Mouse (Mus musculus) heart, postnatal 0 days (tissue): ENCODE results near the gene Prim2. TPM values are rescaled to one million over a fixed set of nuclear protein-coding genes. Genes with fewer than 3 reads are reported as not detected.

Experiments
- ATAC-seq: fragments of 200-750 bp; cut with Nextera tagmentation; 2 replicates; pipeline ENCODE4 v1.8.0; 2017; ENCODE audit warnings: low read depth, moderate number of reproducible peaks, moderate library complexity; ENCODE audit not compliant: insufficient read depth
- DNase-seq: peaks from one replicate; pipeline ENCODE4 v3.0.0-alpha.2; 2016; ENCODE audit warnings: low spot score
- H3K27ac ChIP-seq: fragments of 300-500 bp; sonication (generic); 2 replicates; pipeline ENCODE4 v1.5.1; 2014; ENCODE audit warnings: low read depth, mild to moderate bottlenecking
- H3K27me3 ChIP-seq: fragments of 300-500 bp; sonication (generic); 2 replicates; pipeline ENCODE4 v1.6.1; 2014; ENCODE audit warnings: low read length, mixed read lengths; ENCODE audit not compliant: control insufficient read depth, insufficient read depth
- H3K36me3 ChIP-seq: fragments of 300-500 bp; sonication (generic); replicated peaks from 2 replicates; pipeline ENCODE4 v1.6.1; 2014; ENCODE audit warnings: low read length, mixed read lengths; ENCODE audit not compliant: control insufficient read depth, insufficient read depth
- H3K4me1 ChIP-seq: fragments of 300-500 bp; sonication (generic); 2 replicates; pipeline ENCODE4 v1.6.1; 2014; ENCODE audit warnings: antibody characterized with exemption; ENCODE audit not compliant: control insufficient read depth, insufficient read depth
- H3K4me2 ChIP-seq: fragments of 300-500 bp; sonication (generic); 2 replicates; pipeline ENCODE4 v1.6.1; 2014; ENCODE audit warnings: low read depth, mild to moderate bottlenecking, low read length, moderate library complexity
- H3K4me3 ChIP-seq: fragments of 300-500 bp; sonication (generic); 2 replicates; pipeline ENCODE4 v1.5.1; 2014; ENCODE audit warnings: low read depth, low read length
- H3K9ac ChIP-seq: fragments of 300-500 bp; sonication (generic); replicated peaks from 2 replicates; pipeline ENCODE4 v1.6.1; 2014; ENCODE audit warnings: low read depth, low read length, mixed read lengths
- H3K9me3 ChIP-seq: fragments of 300-500 bp; sonication (generic); replicated peaks from 2 replicates; pipeline ENCODE4 v1.6.1; 2016; ENCODE audit warnings: low read length; ENCODE audit not compliant: control insufficient read depth
- CTCF ChIP-seq: IDR thresholded peaks from 2 replicates; pipeline ENCODE4 v1.5.1; 2016; ENCODE audit warnings: antibody characterized with exemption, control low read depth, low read depth
- EP300 ChIP-seq: IDR thresholded peaks from 2 replicates; pipeline ENCODE4 v1.6.1; 2016; ENCODE audit warnings: antibody characterized with exemption, low read depth
- WGBS: fragments of 180-500 bp; shearing (Covaris S2); extraction: QIAGEN DNeasy Blood & Tissue Kit; methylation state at CpG from one replicate; pipeline ENCODE4 v1.1.7; 2014; 5-methylcytosine and 5-hydroxymethylcytosine counted together
- polyA plus RNA-seq: library from polyadenylated mRNA; unstranded; fragments of >200 nt; fragmentation: Nextera tagmentation; extraction: Ambion mirVana; gene quantifications from 2 replicates; pipeline ENCODE4 v1.2.1, GENCODE M21; 2015
- total RNA-seq: library from RNA; depleted of rRNA; stranded (reverse); fragments of >200 nt; gene quantifications from 2 replicates; pipeline ENCODE4 v1.2.3, GENCODE M21; 2014; ENCODE audit warnings: low replicate concordance; rRNA removed

Gene Prim2
- total and polyA plus RNA-seq, 2 experiments from 2014 or later: 4.9 to 13.9 TPM

- H3K27ac ChIP-seq: no peak overlapping the region
- WGBS: 88% methylated on average over 6 of the region's 6 CpGs
- H3K4me2 ChIP-seq: no peak overlapping the region
- H3K4me1 ChIP-seq: no peaks in the 10 kb centered on the region
- H3K9me3 ChIP-seq: no peaks in the 10 kb centered on the region
- H3K27me3 ChIP-seq: no peaks in the 10 kb centered on the region
- no peak overlapping the region for H3K9ac ChIP-seq
- DNase-seq (no peak), ATAC-seq (no peak)
- H3K36me3 ChIP-seq: no peaks in the 10 kb centered on the region
- H3K4me3 ChIP-seq: no peak overlapping the region
- no peak for TF ChIP-seq EP300
- TF ChIP-seq CTCF: no peak
These were observed 215.3 kb downstream of the Prim2 start for GRCm38 (mm10) chr1:33454251-33454650.

GRCm38 (mm10) chr1:33453299-33453698, 216.3 kb downstream of the Prim2 start:
- Histone ChIP-seq H3K9ac (no peak overlapping the region), H3K4me1 (no peaks in the 10 kb centered on the region), H3K4me2 (no peak overlapping the region), H3K27me3 (no peaks in the 10 kb centered on the region), H3K27ac (no peak overlapping the region), H3K4me3 (no peak overlapping the region), H3K9me3 (no peaks in the 10 kb centered on the region), H3K36me3 (no peaks in the 10 kb centered on the region)
- DNase-seq (no peak), ATAC-seq (no peak)
- WGBS: 73% methylated on average over 9 of the region's 9 CpGs
- no peak for TF ChIP-seq EP300
- TF ChIP-seq CTCF: no peak

GRCm38 (mm10) chr1:33447179-33447578, 222.4 kb downstream of the Prim2 start:
- Histone ChIP-seq H3K4me3 (no peak overlapping the region), H3K36me3 (no peaks in the 10 kb centered on the region), H3K9me3 (no peaks in the 10 kb centered on the region), H3K4me1 (no peaks in the 10 kb centered on the region), H3K4me2 (no peak overlapping the region), H3K27me3 (no peaks in the 10 kb centered on the region), H3K9ac (no peak overlapping the region), H3K27ac (no peak overlapping the region)
- 70% methylated on average over 4 of the region's 4 CpGs for WGBS
- ATAC-seq: no peak
- no peak for TF ChIP-seq EP300
- TF ChIP-seq CTCF: no peak
- DNase-seq: no peak

GRCm38 (mm10) chr1:33436167-33436566, 233.4 kb downstream of the Prim2 start:
- H3K36me3 ChIP-seq: no peaks in the 10 kb centered on the region
- ATAC-seq (no peak), DNase-seq (no peak)
- no peaks in the 10 kb centered on the region for H3K9me3 ChIP-seq
- no peak overlapping the region for H3K9ac ChIP-seq
- H3K27ac ChIP-seq: no peak overlapping the region
- no peaks in the 10 kb centered on the region for H3K4me1 ChIP-seq
- H3K27me3 ChIP-seq: no peaks in the 10 kb centered on the region
- WGBS: 81% methylated on average over 2 of the region's 2 CpGs
- no peak overlapping the region for H3K4me3 ChIP-seq
- TF ChIP-seq CTCF (no peak), EP300 (no peak)
- no peak overlapping the region for H3K4me2 ChIP-seq

Other genes starting within 250 kb of the Prim2 start
- 1.0 and 1.9 TPM in 2 replicates for gene Rab23, start 50.1 kb upstream of the Prim2 start, total RNA-seq
- gene Rab23, start 50.1 kb upstream of the Prim2 start, polyA plus RNA-seq: 8.9 and 9.0 TPM in 2 replicates
- 62.5 and 76.3 TPM in 2 replicates for gene Bag2, start 88.0 kb upstream of the Prim2 start, total RNA-seq
- 67.0 and 77.9 TPM in 2 replicates for gene Bag2, start 88.0 kb upstream of the Prim2 start, polyA plus RNA-seq
- gene Zfp451, start 144.8 kb upstream of the Prim2 start, total RNA-seq: 12.1 and 17.0 TPM in 2 replicates
- gene Zfp451, start 144.8 kb upstream of the Prim2 start, polyA plus RNA-seq: 8.1 and 8.4 TPM in 2 replicates
- 0.81 and 8.1 TPM in 2 replicates for gene Bend6, start 238.0 kb upstream of the Prim2 start, total RNA-seq
- gene Bend6, start 238.0 kb upstream of the Prim2 start, polyA plus RNA-seq: 1.9 TPM in 2 replicates
- 104 and 106 TPM in 2 replicates for gene Dst, start 238.4 kb upstream of the Prim2 start, total RNA-seq
- gene Dst, start 238.4 kb upstream of the Prim2 start, polyA plus RNA-seq: 18.2 and 21.7 TPM in 2 replicates